Mouse (Mus musculus) lung, adult 2 months (tissue): ENCODE data around the gene Il2ra. TPM values are rescaled to one million over a fixed set of nuclear protein-coding genes. Genes with fewer than 3 reads are reported as not detected.
"Not testable (repeated sequence)": the region's sequence is repeated elsewhere in the genome, so short reads cannot be mapped to it uniquely, and the experiment has no call there.

Source experiments
- DNase-seq: peaks from one replicate; pipeline ENCODE4 v3.0.0; 2022
- H3K4me1 ChIP-seq: fragments of 200-500 bp; 2 replicates; pipeline ENCODE4 v1.6.1; 2011; ENCODE audit warnings: low read length; ENCODE audit not compliant: control insufficient read depth, insufficient read depth
- H3K4me3 ChIP-seq: fragments of 200-500 bp; replicated peaks from 2 replicates; pipeline ENCODE3; 2011; ENCODE audit warnings: low read depth, mild to moderate bottlenecking, control low read depth, low read length; ENCODE audit errors: extremely low read depth
- CTCF ChIP-seq: fragments of 200-500 bp; IDR thresholded peaks from 2 replicates; pipeline ENCODE4 v1.5.1; 2011; ENCODE audit warnings: mild to moderate bottlenecking, low read length, control low read depth; ENCODE audit not compliant: insufficient read depth
- POLR2A ChIP-seq: fragments of 200-500 bp; IDR thresholded peaks from 2 replicates; pipeline ENCODE4 v1.6.1; 2011; ENCODE audit warnings: low read depth, mild to moderate bottlenecking, control low read depth, low read length, borderline replicate concordance; ENCODE audit errors: extremely low read depth
- WGBS: fragments of 180-500 bp; shearing (Covaris S2); methylation state at CpG from one replicate; pipeline ENCODE4 v1.1.7; 2018; 5-methylcytosine and 5-hydroxymethylcytosine counted together
- polyA plus RNA-seq: library from polyadenylated mRNA; depleted of rRNA; stranded (reverse); fragments of >200 nt; gene quantifications from 2 replicates; pipeline ENCODE4 v1.2.3, GENCODE M21; 2012; rRNA removed

Gene Il2ra
- polyA plus RNA-seq: 0.23 and 0.30 TPM in 2 replicates

GRCm38 (mm10) chr2:11642451-11642941 lies at the start of gene Il2ra:
Gene Il2ra (plus strand): TSS chr2:11642807.
- no peaks in the 10 kb centered on the region for H3K4me1 ChIP-seq
- no peak for DNase-seq
- TF ChIP-seq POLR2A (no peak), CTCF (no peak)
- 64% methylated on average over 3 of the region's 3 CpGs for WGBS
- no peak within 1 kb of the TSS for H3K4me3 ChIP-seq

- DNase-seq: no peak
- WGBS: 82% methylated on average over 2 of the region's 2 CpGs
- TF ChIP-seq POLR2A (no peak), CTCF (no peak)
Observed at GRCm38 (mm10) chr2:11596690-11597089, 45.9 kb upstream of the Il2ra start.

GRCm38 (mm10) chr2:11597906-11598305 lies 44.7 kb upstream of the Il2ra start:
- Histone ChIP-seq H3K4me3 (no peak overlapping the region), H3K4me1 (no peaks in the 10 kb centered on the region; the same call in 1 of the 2 replicates)
- TF ChIP-seq POLR2A (no peak), CTCF (no peak)
- DNase-seq: no peak
- WGBS: 97% methylated on average over 7 of the region's 7 CpGs

More at GRCm38 (mm10) chr2:11596690-11597089, 45.9 kb upstream of the Il2ra start:
- no peak overlapping the region for H3K4me3 ChIP-seq
- no peaks in the 10 kb centered on the region; the same call in 1 of the 2 replicates for H3K4me1 ChIP-seq

- H3K4me3 ChIP-seq: no peak overlapping the region
- no peaks in the 10 kb centered on the region; the same call in 1 of the 2 replicates for H3K4me1 ChIP-seq
- TF ChIP-seq CTCF (no peak), POLR2A (no peak)
- 73% methylated on average over 6 of the region's 6 CpGs for WGBS
- no peak for DNase-seq
Observed at GRCm38 (mm10) chr2:11601795-11602194, 40.8 kb upstream of the Il2ra start.

GRCm38 (mm10) chr2:11602506-11603489 lies 39.8 kb upstream of the Il2ra start:
- DNase-seq: peak; percentile 94
- TF ChIP-seq CTCF: peak; percentile 100
- peak; percentile 60; the same call in 1 of the 2 replicates for TF ChIP-seq POLR2A
- H3K4me1 ChIP-seq: no peaks in the 10 kb centered on the region; the same call in 1 of the 2 replicates
- WGBS: under 1% methylated on average over 78 of the region's 78 CpGs
- H3K4me3 ChIP-seq: peak overlapping the region; percentile 75

GRCm38 (mm10) chr2:11604053-11604452 lies 38.6 kb upstream of the Il2ra start, which contains the start of gene Rbm17:
Gene Rbm17 (minus strand): TSS chr2:11604153.
- peak within 1 kb of the TSS; percentile 75 for H3K4me3 ChIP-seq
- DNase-seq: no peak
- no peaks in the 10 kb centered on the region; the same call in 1 of the 2 replicates for H3K4me1 ChIP-seq
- TF ChIP-seq POLR2A (no peak), CTCF (no peak)
- 86% methylated on average over 5 of the region's 5 CpGs for WGBS

GRCm38 (mm10) chr2:11604911-11605310 lies 37.7 kb upstream of the Il2ra start:
- DNase-seq: no peak
- Histone ChIP-seq H3K4me1 (no peaks in the 10 kb centered on the region; the same call in 1 of the 2 replicates), H3K4me3 (no peak overlapping the region)
- no peak for TF ChIP-seq CTCF
- no peak for TF ChIP-seq POLR2A

GRCm38 (mm10) chr2:11606718-11607117 lies 35.9 kb upstream of the Il2ra start:
- not testable (repeated sequence) for DNase-seq, H3K4me3 ChIP-seq, H3K4me1 ChIP-seq
- 77% methylated on average over 4 of the region's 4 CpGs for WGBS

- 84% methylated on average over 6 of the region's 6 CpGs for WGBS
- not testable (repeated sequence) for H3K4me3 ChIP-seq, H3K4me1 ChIP-seq, DNase-seq
Observed at GRCm38 (mm10) chr2:11612939-11613338, 29.7 kb upstream of the Il2ra start.

- WGBS: 84% methylated on average over 9 of the region's 9 CpGs
- Histone ChIP-seq H3K4me3 (no peak overlapping the region), H3K4me1 (no peaks in the 10 kb centered on the region)
- TF ChIP-seq CTCF: no peak
- no peak for TF ChIP-seq POLR2A
- DNase-seq: no peak
Observed at GRCm38 (mm10) chr2:11616846-11617245, 25.8 kb upstream of the Il2ra start.
